Mouse (Mus musculus) MEL-GATA-1-ER (cell line): ENCODE measurements around the gene Hist1h3d.
"Not testable (repeated sequence)": the region's sequence is repeated elsewhere in the genome, so short reads cannot be mapped to it uniquely, and the experiment has no call there.

Experiments used
- DNase-seq: peaks from one replicate; pipeline ENCODE4 v3.0.0-alpha.2; 2012; ENCODE audit warnings: low read depth; ENCODE audit errors: extremely low read depth

The Hist1h3d gene

DNA sequence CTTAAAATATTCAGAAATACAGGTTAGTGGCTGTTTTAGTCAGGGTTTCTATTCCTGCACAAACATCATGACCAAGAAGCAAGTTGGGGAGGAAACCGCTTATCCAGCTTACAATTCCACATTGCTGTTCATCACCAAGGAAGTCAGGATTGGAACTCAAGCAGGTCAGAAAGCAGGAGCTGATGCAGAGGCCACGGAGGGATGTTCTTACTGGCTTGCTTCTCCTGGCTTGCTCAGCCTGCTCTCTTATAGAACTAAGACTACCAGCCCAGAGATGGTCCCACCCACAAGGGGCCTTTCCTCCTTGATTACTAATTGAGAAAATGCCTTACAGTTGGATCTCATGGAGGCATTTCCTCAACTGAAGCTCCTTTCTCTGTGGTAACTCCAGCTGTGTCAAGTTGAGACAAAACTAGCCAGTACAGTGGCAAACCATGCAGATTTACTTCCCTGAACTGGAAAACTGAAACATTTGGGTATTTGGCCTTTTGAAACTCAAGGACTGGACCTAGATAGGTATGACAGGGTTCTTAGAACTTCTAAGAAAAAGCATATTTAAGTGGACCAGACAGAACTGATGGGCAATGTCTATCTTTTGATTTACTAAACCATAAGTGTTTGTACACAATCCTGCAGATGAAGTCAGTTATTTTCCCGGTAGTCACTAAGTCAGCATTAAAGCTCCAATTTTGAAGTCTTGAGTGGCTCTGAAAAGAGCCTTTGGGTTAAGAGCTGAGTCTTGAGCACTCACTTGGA, 33.2 kb upstream of the Hist1h3d start:
- not testable (repeated sequence) for DNase-seq

DNA sequence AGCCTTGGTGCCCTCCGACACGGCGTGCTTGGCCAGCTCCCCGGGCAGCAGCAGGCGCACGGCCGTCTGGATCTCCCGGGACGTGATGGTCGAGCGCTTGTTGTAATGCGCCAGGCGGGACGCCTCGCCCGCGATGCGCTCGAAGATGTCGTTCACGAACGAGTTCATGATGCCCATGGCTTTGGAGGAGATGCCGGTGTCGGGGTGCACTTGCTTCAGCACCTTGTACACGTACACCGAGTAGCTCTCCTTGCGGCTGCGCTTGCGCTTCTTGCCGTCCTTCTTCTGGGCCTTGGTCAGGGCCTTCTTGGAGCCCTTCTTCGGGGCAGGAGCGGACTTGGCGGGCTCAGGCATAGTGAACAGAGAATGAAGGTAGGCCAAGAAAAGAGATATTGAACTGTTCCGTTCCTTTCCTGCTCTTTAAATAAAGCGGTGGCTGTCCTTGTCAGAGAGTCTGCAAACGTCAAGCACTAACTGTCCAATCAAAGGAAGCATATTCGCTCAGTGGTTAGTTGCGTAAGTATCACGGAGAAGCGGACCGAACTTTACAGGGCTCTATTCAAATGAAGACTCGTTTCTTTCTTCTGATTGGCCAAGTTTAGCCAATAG, 32.5 kb upstream of the Hist1h3d start, which contains the start of gene Hist1h2bh:
TSS of gene Hist1h2bh (minus strand) at position 394 of the 609 bp plus-strand sequence.
- DNase-seq: peak; percentile 100

DNA sequence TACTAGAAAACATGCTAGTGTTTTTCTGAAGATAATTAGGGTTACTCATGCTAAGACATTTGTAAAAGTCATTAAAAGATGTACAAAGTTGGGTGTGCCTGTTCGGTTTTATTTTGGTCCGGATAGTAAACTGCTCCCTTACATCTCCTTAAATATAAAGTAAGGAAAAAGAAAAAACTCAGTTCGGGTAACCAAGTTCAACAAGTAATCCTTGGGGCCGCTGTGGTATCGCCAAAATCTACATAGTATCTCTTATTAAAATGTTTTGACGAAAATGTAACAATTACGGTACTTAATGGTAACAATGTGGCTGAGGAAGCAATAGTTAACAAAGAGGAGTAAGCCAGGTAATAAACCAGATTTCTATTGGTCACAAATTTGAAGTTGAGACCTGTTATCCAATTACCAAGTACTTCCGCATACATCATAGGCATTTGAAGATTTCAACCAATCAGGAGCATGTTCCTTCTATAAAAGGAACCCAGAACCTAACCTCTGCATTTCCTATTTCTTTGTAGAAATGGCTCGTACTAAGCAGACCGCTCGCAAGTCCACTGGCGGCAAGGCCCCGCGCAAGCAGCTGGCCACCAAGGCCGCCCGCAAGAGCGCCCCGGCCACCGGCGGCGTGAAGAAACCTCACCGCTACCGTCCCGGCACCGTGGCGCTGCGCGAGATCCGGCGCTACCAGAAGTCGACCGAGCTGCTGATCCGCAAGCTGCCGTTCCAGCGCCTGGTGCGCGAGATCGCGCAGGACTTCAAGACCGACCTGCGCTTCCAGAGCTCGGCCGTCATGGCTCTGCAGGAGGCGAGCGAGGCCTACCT, 31.4 kb upstream of the Hist1h3d start, which contains the start of gene Hist1h3f:
TSS of gene Hist1h3f (plus strand) at position 88 of the 822 bp plus-strand sequence.
- DNase-seq: peak; percentile 97

DNA sequence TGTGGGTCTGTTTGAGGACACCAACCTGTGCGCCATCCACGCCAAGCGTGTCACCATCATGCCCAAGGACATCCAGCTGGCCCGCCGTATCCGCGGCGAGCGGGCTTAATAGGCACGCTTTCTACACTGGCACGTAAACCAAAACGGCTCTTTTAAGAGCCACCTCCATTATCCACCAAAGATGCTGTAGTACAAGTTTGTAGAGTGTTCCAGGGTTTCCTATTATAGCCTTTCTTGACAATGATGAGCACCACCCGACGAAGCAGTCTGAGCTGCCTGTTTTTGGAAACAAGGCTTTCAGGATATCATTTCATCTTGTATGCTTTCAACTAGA, 30.8 kb upstream of the Hist1h3d start:
- not testable (repeated sequence) for DNase-seq

DNA sequence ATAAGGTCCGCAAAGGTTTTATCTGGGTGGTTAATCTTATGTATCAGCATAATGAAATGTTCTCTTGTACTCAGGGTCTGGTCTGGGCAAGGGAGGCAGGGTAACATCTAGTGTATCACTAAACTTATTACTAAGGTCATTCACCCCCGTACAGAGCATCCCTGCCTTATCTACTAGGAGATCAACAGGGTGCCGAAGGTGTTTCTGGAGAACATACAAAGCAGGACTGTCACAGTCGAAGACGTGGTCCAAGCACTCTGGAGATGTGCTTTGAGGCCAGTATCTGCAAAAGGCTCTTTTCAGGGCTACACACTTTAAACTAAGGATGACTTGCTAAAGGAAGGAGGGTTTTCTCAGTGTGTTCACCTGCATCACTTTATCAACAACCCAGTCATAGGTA, 28.9 kb upstream of the Hist1h3d start:
- no peak for DNase-seq

DNA sequence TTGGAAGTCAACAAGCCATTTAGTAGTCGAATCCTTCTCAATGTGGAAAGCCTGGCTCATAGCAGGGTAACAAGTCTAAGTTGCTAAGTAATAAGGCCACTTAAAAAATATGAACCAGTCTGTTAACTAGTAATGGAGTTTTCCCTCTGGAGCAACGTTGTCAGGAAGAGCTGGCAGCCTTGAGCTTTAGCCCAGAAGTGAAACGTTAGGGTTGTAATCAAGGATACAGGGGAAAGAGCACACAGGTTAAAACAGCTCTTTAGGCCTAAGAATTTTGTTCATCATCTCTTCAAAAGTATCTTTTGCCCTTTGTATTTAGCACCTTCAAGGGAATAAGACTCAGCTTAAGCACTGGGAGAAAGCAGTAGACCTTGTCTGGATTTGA, 24.8 kb upstream of the Hist1h3d start:
- DNase-seq: peak; percentile 71

DNA sequence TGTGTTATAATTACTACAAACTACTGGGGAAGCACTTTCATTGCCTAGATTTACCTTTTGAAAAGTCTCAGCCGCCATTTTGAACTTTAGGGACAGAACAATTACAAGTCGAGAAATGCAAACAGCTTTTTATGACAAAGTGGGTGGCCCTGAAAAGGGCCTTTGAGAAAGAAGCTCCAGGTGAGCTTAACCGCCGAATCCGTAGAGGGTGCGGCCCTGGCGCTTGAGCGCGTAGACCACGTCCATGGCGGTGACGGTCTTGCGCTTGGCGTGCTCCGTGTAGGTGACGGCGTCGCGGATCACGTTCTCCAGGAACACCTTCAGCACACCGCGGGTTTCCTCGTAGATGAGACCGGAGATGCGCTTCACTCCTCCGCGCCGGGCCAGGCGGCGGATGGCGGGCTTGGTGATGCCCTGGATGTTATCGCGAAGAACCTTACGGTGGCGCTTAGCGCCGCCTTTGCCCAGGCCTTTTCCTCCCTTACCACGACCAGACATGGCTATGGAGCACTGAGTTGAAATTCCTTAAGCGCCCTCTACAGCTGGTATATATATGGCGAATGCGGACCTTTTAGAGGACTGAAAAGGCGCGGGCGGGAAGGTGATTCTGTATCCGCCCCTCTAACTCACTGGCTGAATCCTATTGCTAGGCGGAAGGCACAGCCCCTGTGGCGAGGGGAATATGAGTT, 24.3 kb upstream of the Hist1h3d start, which contains the start of gene Hist1h4f:
TSS of gene Hist1h4f (minus strand) at position 503 of the 689 bp plus-strand sequence.
- DNase-seq: peak; percentile 94

DNA sequence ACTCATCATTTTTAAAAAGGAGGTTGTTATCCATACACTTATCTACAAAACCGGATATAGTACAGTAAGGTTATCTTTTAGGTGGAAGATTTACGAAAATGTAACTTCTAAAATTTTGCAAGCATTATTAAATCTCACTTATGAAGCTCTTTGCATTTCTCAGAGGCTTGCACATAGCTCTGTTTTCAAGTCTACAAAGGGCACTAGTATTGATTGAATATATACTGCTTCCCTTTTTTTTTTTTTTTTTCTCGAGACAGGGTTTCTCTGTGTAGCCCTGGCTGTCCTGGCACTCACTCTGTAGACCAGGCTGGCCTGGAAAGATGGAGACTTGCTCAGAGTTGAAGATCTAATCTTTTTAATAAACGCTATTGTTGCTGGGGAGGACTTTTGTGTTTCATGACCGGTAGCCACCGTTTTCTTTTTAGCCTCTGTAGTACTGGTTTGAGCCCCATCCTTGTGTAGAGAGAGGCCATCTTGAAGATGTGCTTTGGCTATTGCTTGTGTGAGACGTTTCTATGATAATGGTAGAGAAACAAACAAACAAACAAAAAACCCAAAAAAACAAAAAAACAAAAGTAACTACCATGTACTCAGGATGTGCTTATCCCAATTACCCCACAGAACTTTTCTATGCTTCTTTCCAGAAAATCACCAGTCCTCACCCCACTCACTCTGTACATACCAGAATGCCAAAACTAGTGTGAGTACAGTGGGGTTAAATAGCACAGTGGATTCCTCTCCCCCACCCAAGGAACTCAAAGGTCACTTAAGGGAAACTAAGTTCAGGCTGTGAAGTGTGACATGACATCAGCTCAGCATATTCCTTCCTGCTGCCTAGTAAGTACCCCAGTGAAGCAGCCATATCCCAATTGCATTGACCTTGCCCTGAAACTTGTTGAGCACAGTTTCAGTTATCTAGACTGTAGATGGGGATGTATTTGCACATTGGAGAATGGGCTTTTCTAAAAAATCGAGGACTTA, 23.3 kb upstream of the Hist1h3d start:
- DNase-seq: no peak

DNA sequence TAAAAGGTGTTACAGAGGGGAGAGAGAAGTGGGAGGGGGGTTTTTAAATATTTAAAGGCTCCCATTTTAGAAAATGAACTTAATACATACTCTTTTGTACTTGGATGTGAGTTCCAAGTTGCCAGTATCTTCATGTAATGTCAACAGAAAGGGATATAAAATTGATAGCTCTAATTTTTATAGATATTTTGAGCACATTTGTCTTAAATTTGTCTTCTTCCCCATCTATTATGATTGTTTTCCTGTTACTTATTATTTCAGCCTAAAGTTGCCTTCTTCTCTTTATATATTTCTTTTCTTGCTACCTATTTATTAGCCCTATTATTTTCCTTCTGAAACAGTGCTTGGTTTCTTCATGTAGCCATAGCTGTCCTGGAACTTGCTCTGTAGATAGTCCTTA, 22.6 kb upstream of the Hist1h3d start, which contains the start of gene Hist1h1d:
TSS of gene Hist1h1d (plus strand) at position 301 of the 400 bp plus-strand sequence.
- DNase-seq: no peak

DNA sequence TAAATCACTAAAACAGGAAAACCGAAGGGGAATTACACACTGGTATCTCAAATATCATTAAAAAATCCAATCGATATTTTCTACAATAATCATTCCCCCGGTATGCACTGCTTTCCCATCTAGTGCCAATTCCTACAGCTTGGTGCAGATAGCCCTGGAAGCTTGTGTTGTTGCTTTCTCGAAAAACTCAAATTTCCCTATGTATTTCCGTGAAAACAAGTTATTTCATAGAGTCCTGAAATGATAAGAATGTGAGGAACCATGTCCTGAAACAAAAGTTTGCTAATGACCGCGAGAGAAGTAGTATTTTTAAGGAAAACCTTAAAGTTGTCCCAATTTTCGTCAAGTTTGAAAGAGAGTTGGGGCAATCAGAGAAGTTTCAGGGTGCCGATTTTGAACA, 21.2 kb upstream of the Hist1h3d start:
- peak; percentile 49 for DNase-seq

DNA sequence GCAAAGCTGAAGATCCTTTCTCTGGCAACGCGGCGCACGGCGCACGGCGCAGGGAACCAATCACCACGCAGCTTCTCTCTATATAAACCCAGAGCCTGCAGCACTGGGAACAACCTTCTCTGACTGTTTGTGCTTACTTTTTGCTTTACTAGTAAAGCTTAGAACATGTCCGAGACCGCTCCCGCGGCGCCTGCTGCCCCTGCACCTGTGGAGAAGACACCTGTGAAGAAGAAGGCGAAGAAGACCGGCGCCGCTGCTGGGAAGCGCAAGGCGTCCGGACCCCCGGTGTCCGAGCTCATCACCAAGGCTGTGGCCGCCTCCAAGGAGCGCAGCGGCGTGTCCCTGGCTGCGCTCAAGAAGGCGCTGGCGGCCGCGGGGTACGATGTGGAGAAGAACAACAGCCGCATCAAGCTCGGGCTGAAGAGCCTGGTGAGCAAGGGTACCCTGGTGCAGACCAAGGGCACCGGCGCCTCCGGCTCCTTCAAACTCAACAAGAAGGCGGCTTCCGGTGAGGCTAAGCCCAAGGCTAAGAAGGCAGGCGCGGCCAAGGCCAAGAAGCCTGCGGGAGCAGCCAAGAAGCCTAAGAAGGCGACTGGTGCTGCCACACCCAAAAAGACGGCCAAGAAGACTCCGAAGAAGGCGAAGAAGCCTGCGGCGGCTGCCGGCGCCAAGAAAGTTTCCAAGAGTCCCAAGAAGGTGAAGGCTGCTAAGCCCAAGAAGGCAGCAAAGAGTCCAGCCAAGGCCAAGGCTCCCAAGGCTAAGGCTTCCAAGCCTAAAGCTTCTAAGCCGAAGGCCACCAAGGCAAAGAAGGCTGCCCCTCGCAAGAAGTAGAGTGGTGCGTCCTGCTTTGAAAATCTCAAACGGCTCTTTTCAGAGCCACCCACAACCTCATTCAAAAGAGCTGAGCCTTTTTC, 20.4 kb upstream of the Hist1h3d start:
- peak; percentile 95 for DNase-seq

DNA sequence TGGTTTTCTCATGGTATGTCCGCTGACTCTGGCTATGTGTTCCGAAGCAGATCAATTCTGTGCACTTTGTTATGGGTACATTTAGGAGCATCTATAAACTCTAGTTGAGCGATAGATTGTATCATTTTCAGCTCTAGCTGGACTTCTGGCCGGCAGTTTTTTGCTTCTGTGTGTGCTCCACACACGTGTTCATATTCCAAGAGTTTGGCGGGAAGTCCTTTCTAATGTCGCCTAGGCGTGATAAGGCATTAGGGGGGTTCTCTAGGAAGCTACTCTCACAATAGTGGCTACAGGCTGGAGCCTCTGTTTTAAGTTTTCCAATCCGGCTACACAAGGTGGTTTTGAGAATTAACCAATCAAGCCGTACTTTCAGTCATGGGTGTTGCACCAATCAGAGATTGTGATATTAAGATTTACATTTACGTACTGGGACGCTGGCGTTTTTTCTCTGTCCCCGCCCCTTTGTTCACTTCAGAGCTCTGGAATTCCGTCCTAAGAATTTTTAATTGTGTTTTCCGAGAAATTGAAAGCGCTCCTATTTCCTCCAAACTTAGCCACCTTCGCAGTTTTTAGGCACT, 19.6 kb upstream of the Hist1h3d start:
- peak; percentile 95 for DNase-seq

DNA sequence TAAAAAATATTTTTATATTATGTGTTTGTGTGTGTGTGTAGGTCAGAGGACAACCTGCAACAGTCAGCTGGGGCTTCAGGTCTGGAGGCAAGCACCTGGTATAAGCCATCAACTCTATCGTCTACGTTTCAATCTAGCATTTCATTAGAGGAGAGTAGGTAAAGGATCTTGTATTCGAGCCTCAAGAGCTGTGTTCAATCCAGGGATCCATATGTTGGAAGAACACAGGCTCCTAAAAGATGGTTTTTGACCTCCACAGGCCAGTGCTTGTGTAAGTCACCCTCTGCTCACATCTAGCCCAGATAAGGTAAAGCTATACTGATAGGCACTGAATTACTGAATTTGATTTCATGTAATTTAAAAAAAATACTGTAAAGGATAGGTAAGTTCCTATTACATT, 18.7 kb upstream of the Hist1h3d start:
- DNase-seq: no peak

DNA sequence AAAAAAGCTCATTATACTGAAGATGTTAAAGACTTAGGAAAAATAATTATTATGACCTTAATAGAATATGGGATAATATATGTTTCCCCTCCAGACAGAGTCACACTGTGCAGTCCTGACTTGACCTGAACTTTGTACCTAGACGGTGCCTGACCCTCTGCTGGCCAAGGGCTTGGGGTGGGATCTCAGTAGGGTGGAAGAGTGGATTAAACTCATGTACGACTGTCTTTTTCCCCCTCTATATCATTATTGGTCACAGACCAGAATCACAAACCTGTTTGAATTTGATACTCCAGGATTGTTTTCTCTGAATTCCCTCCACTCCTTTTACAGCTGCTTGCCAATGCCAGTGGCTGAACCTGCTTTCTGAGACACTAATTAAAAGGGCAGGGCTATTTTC, 14.9 kb upstream of the Hist1h3d start:
- not testable (repeated sequence) for DNase-seq

DNA sequence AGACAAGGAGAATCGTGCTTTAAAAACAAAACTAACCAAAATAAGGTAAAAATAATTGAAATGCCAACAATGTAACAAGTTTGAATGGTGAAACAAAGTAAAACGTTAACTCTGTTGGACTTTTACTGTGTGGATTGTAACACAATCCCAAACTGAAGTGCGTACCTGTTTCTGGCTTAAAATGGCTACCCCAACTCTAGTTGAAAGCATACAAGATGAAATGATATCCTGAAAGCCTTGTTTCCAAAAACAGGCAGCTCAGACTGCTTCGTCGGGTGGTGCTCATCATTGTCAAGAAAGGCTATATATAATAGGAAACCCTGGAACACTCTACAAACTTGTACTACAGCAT, 14.1 kb upstream of the Hist1h3d start:
- not testable (repeated sequence) for DNase-seq

DNA sequence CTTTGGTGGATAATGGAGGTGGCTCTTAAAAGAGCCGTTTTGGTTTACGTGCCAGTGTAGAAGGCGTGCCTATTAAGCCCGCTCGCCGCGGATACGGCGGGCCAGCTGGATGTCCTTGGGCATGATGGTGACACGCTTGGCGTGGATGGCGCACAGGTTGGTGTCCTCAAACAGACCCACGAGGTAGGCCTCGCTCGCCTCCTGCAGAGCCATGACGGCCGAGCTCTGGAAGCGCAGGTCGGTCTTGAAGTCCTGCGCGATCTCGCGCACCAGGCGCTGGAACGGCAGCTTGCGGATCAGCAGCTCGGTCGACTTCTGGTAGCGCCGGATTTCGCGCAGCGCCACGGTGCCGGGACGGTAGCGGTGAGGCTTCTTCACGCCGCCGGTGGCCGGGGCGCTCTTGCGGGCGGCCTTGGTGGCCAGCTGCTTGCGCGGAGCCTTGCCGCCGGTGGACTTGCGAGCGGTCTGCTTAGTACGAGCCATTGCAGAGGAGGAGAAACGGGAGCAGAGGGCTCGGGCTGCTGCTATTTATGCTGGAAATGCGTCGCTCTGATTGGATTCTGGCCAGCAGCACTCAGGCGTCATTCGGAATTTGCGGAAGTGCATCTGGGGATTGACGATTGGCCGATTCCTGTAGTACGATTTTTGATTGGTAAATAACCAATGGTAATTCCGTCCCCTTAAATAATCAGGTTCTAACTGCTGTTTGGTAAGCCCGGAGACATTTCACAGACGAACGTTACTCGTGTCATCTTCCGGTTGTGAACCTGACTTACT, 13.5 kb upstream of the Hist1h3d start, which contains the start of gene Hist1h3e:
TSS of gene Hist1h3e (minus strand) at position 487 of the 777 bp plus-strand sequence.
- peak; percentile 99 for DNase-seq

DNA sequence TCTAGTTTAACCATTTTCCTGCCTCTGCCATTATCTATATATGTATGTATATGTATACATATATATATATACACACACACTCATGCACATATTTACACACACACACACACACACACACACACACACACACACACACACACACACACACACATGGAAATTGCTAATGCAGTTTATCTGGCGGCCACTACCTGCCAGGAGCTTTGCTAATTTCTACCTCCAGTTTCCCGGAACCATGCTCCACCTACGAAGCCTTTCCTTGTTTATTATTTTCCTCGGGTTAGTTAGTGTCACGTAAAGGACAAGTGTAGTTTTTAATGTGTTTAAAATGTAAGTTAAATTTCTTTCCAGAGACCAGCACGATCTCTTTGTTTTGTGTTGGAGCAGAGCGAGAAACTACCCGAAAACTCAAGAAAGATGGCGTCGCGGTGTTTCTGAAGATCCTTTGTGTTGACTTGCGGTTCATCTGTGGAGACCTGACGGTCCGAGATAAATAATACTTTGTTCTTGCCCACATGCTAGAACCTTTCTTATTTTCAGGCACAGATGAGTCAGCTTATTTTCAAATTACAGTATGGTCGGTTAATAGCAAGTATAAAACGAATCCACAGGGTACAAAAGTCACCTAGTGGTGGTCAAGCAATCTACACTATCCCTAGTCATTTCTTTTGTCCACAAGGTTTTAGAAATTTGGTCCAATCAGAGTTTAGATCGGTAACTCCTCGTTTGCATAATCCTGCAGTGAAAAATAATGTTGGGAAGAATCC, 12.7 kb upstream of the Hist1h3d start:
- peak; percentile 88 for DNase-seq
